Mouse (Mus musculus): ENCODE results near the gene Usp6nl. TPM values are rescaled to one million over a fixed set of nuclear protein-coding genes. Genes with fewer than 3 reads are reported as not detected.

The Usp6nl gene
- polyA plus RNA-seq, 2 experiments: 2.8 to 3.3 TPM

GRCm38 (mm10) chr2:6417158-6417557 is 94.7 kb downstream of the Usp6nl start:
- H3K36me3 ChIP-seq (replicated peaks; ENCODE audit: control insufficient read depth, insufficient read depth, low read depth): peaks cover 6% of the 10 kb centered on the region
- no peak overlapping the region for H3K4me2 ChIP-seq (ENCODE audit: low read depth)
- no peaks in the 10 kb centered on the region for H3K9me3 ChIP-seq (ENCODE audit: control insufficient read depth, low read length)
- no peak for DNase-seq (ENCODE audit: low read depth in 3 of 3, low spot score in 3 of 3)
- 0 out of 4 replicates have a peak, but pooled peaks cover 0 to 3% of the 10 kb centered on the region in 2 experiments for H3K4me1 ChIP-seq (replicated peaks; ENCODE audit: control insufficient read depth in 2 of 2, insufficient read depth in 2 of 2, low read length in 1 of 2)
- TF ChIP-seq EP300 (IDR thresholded peaks at IDR 0.05; ENCODE audit: low read depth) (no peak), CTCF (IDR thresholded peaks at IDR 0.05; ENCODE audit: low read depth) (no peak)
- no peak overlapping the region for H3K9ac ChIP-seq (replicated peaks)
- 66% methylated on average over 11 of the region's 11 CpGs for WGBS (ENCODE audit: insufficient replicate concordance)
- no peak overlapping the region for H3K4me3 ChIP-seq (ENCODE audit: insufficient read depth in 1 of 2, low read depth in 2 of 2, low read length in 2 of 2)
- ATAC-seq (ENCODE audit: insufficient read depth): peak; percentile 21; the same call in 1 of the 2 replicates
- H3K27me3 ChIP-seq (ENCODE audit: control insufficient read depth, insufficient read depth, low read length): no peaks in the 10 kb centered on the region
- no peak overlapping the region for H3K27ac ChIP-seq

- 0 out of 2 replicates have a peak, but pooled peaks cover 3% of the 10 kb centered on the region for H3K36me3 ChIP-seq (replicated peaks; ENCODE audit: control insufficient read depth, insufficient read depth, low read depth)
- H3K27ac ChIP-seq: no peak overlapping the region
- ATAC-seq (ENCODE audit: insufficient read depth): no peak
- DNase-seq (ENCODE audit: low read depth in 3 of 3, low spot score in 3 of 3): no peak
- no peaks in the 10 kb centered on the region for H3K27me3 ChIP-seq (ENCODE audit: control insufficient read depth, insufficient read depth, low read length)
- 86% methylated on average over 24 of the region's 24 CpGs for WGBS (ENCODE audit: insufficient replicate concordance)
- TF ChIP-seq CTCF (IDR thresholded peaks at IDR 0.05; ENCODE audit: low read depth) (no peak), EP300 (IDR thresholded peaks at IDR 0.05; ENCODE audit: low read depth) (no peak)
- no peaks in the 10 kb centered on the region for H3K9me3 ChIP-seq (ENCODE audit: control insufficient read depth, low read length)
- no peak overlapping the region for H3K4me2 ChIP-seq (ENCODE audit: low read depth)
- H3K4me1 ChIP-seq (replicated peaks; ENCODE audit: control insufficient read depth in 2 of 2, insufficient read depth in 2 of 2, low read length in 1 of 2): no peaks in the 10 kb centered on the region
- H3K9ac ChIP-seq (replicated peaks): no peak overlapping the region
- no peak overlapping the region for H3K4me3 ChIP-seq (ENCODE audit: insufficient read depth in 1 of 2, low read depth in 2 of 2, low read length in 2 of 2)
Observed at GRCm38 (mm10) chr2:6423661-6424550, 101.4 kb downstream of the Usp6nl start.

- DNase-seq (ENCODE audit: low read depth in 3 of 3, low spot score in 3 of 3): no peak
Observed at GRCm38 (mm10) chr2:6424851-6425250, 102.4 kb downstream of the Usp6nl start.

GRCm38 (mm10) chr2:6436085-6436950 is 113.9 kb downstream of the Usp6nl start:
- TF ChIP-seq EP300 (IDR thresholded peaks at IDR 0.05; ENCODE audit: low read depth) (no peak), CTCF (IDR thresholded peaks at IDR 0.05; ENCODE audit: low read depth) (peak; percentile 76)
- no peak for DNase-seq (ENCODE audit: low read depth in 3 of 3, low spot score in 3 of 3)
- no peak overlapping the region for H3K9ac ChIP-seq (replicated peaks)
- peaks cover 0 to 1% of the 10 kb centered on the region in 2 experiments; a peak in 2 of 4 replicates for H3K4me1 ChIP-seq (replicated peaks; ENCODE audit: control insufficient read depth in 2 of 2, insufficient read depth in 2 of 2, low read length in 1 of 2)
- H3K4me3 ChIP-seq (ENCODE audit: insufficient read depth in 1 of 2, low read depth in 2 of 2, low read length in 2 of 2): no peak overlapping the region
- 73% methylated on average over 16 of the region's 16 CpGs for WGBS (ENCODE audit: insufficient replicate concordance)
- 0 out of 2 replicates have a peak, but pooled peaks have one; percentile 41 for ATAC-seq (ENCODE audit: insufficient read depth)
- H3K27ac ChIP-seq: no peak overlapping the region
- peaks cover 19% of the 10 kb centered on the region for H3K36me3 ChIP-seq (replicated peaks; ENCODE audit: control insufficient read depth, insufficient read depth, low read depth)
- no peak overlapping the region for H3K4me2 ChIP-seq (ENCODE audit: low read depth)
- no peaks in the 10 kb centered on the region for H3K27me3 ChIP-seq (ENCODE audit: control insufficient read depth, insufficient read depth, low read length)
- H3K9me3 ChIP-seq (ENCODE audit: control insufficient read depth, low read length): no peaks in the 10 kb centered on the region

More at GRCm38 (mm10) chr2:6424851-6425250, 102.4 kb downstream of the Usp6nl start:
- Histone ChIP-seq H3K27me3 (ENCODE audit: control insufficient read depth, insufficient read depth, low read length) (no peaks in the 10 kb centered on the region), H3K9me3 (ENCODE audit: control insufficient read depth, low read length) (no peaks in the 10 kb centered on the region), H3K9ac (replicated peaks) (no peak overlapping the region), H3K27ac (no peak overlapping the region), H3K4me2 (ENCODE audit: low read depth) (no peak overlapping the region), H3K36me3 (replicated peaks; ENCODE audit: control insufficient read depth, insufficient read depth, low read depth) (0 out of 2 replicates have a peak, but pooled peaks cover 3% of the 10 kb centered on the region), H3K4me1 (replicated peaks; ENCODE audit: control insufficient read depth in 2 of 2, insufficient read depth in 2 of 2, low read length in 1 of 2) (no peaks in the 10 kb centered on the region), H3K4me3 (ENCODE audit: insufficient read depth in 1 of 2, low read depth in 2 of 2, low read length in 2 of 2) (no peak overlapping the region)
- 73% methylated on average over 5 of the region's 5 CpGs for WGBS (ENCODE audit: insufficient replicate concordance)
- TF ChIP-seq EP300 (IDR thresholded peaks at IDR 0.05; ENCODE audit: low read depth): no peak
- no peak for TF ChIP-seq CTCF (IDR thresholded peaks at IDR 0.05; ENCODE audit: low read depth)
- no peak for ATAC-seq (ENCODE audit: insufficient read depth)
